Mouse (Mus musculus) bone marrow macrophage, adult 2 months (primary cell): ENCODE measurements around the gene Alk.

Experiments
- CTCF ChIP-seq: IDR thresholded peaks from 2 replicates; pipeline ENCODE4 v1.5.1; 2012; ENCODE audit warnings: low read depth, mild to moderate bottlenecking, low read length, moderate library complexity
- POLR2A ChIP-seq: IDR thresholded peaks from 2 replicates; pipeline ENCODE4 v1.6.1; 2012; ENCODE audit warnings: mild to moderate bottlenecking, low read depth, low read length, borderline replicate concordance

DNA sequence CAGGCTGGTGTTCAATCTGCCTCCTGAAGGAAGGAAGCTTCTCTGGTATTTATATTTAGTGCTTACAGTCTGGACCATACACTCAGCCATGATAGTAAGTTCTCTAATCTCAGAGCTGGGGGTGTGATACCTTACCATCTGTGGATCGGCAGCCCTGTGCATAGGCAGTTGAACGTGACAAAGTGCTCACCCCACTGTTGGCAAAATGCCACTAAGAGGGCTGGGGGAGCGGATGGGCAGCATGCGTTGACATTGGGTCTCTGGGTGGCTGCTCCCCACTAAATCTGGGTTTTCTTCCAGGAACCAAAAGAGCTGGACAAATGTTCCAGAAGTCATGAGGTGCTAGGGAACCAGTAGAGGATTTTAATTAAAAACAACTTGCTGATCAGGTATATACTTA is 78.1 kb downstream of the Alk start:
- TF ChIP-seq POLR2A, result no peak
- TF ChIP-seq CTCF, result no peak
